ENCODE assay signal across 10 mouse cellular contexts in genomic region chr13:60670605-60671004, GRCm38 (mm10).
DNase-seq lines count a peak whose midpoint lies in the region; ATAC-seq and TF ChIP-seq lines count a peak whose summit lies in the region.
"Had no signal": no experiment of that assay in that cellular context is flagged by ENCODE, and none has a peak within 500 bp of the region (broad histone marks: within the 10 kb centered on the region; RNA-seq: fewer than 3 reads in every experiment).

No protein-coding gene starts in this region.

- peak overlapping the region; percentile 62 for H3K27ac ChIP-seq in heart, adult 2 months
- peak overlapping the region; percentile 92 for H3K27ac ChIP-seq in lung, embryonic 16.5 days (ENCODE audit: low read length)
- H3K27ac ChIP-seq: hindbrain, embryonic 14.5 days had no signal

- no peak for ATAC-seq in lung, embryonic 16.5 days (ENCODE audit: low read depth)

- intact Hi-C loops in heart, adult 2 months (cut with DNase I) = loop anchor here (5.0 kb wide), 1 partner anchor 42 kb away; no protein-coding TSS in a partner anchor
- intact Hi-C loops in heart, postnatal 14 days (cut with DNase I) = loop anchor here (5.0 kb wide), 1 partner anchor 68 kb away; the partner anchor contains the start of gene Dapk1

- H3K9ac ChIP-seq in heart, adult 2 months (ENCODE audit: low read depth, low read length) = no peak overlapping the region
- H3K9ac ChIP-seq in lung, embryonic 16.5 days (ENCODE audit: low read length) = no peak overlapping the region
- H3K9ac ChIP-seq: hindbrain, embryonic 14.5 days had no signal

- no peak for TF ChIP-seq CTCF in heart, adult 2 months (IDR thresholded peaks at IDR 0.05)

- H3K27me3 ChIP-seq in heart, adult 2 months (ENCODE audit: control insufficient read depth, insufficient read depth, low read length) = no peaks in the 10 kb centered on the region
- no peaks in the 10 kb centered on the region for H3K27me3 ChIP-seq in lung, embryonic 16.5 days (ENCODE audit: control insufficient read depth, insufficient read depth, low read depth, low read length)
- H3K27me3 ChIP-seq: CH12.LX had no signal

- DNase-seq in heart, adult 2 months = peak in 1 of 2 experiments; percentile 49
- DNase-seq in heart, postnatal 14 days = no peak
- DNase-seq in B cell, adult 2 months = peak; percentile 2 to 4
- DNase-seq in forelimb bud, embryonic 11.5 days (ENCODE audit: low read depth, low spot score) = peak; percentile 43
- DNase-seq in spleen, postnatal 14 days (ENCODE audit: low spot score in 2 of 2) = no peak
- no peak for DNase-seq in left cerebral cortex, adult 18-20 months (ENCODE audit: low spot score in 2 of 2)
- DNase-seq in thymus, adult 18-20 months = no peak

- H3K9me3 ChIP-seq in lung, embryonic 16.5 days (ENCODE audit: control insufficient read depth, low read length) = no peaks in the 10 kb centered on the region; the same call in 1 of the 2 replicates

- peaks cover 6% of the 10 kb centered on the region for H3K36me3 ChIP-seq in heart, adult 2 months (ENCODE audit: control insufficient read depth, insufficient read depth, low read length)
- 0 out of 2 replicates have a peak, but pooled peaks cover 3% of the 10 kb centered on the region for H3K36me3 ChIP-seq in lung, embryonic 16.5 days (ENCODE audit: control insufficient read depth, insufficient read depth, low read length)

- no peak for TF ChIP-seq POLR2A in heart, adult 2 months (IDR thresholded peaks at IDR 0.05; ENCODE audit: insufficient read depth, low read depth, low read length)

- 20% methylated on average over 10 of the region's 10 CpGs for WGBS in heart, adult 2 months
- WGBS in lung, embryonic 16.5 days = 31% methylated on average over 10 of the region's 10 CpGs

- peaks cover 18% of the 10 kb centered on the region for H3K4me1 ChIP-seq in heart, adult 2 months (ENCODE audit: control insufficient read depth, insufficient read depth, low read length)
- H3K4me1 ChIP-seq in lung, embryonic 16.5 days (replicated peaks; ENCODE audit: control insufficient read depth, insufficient read depth, low read length) = peaks cover 55% of the 10 kb centered on the region

- no peak overlapping the region for H3K4me3 ChIP-seq in heart, adult 2 months
- H3K4me3 ChIP-seq in lung, embryonic 16.5 days (ENCODE audit: low read length) = no peak overlapping the region

- 0 out of 2 replicates have a peak, but pooled peaks have one; percentile 43 for TF ChIP-seq EP300 in heart, adult 2 months (IDR thresholded peaks at IDR 0.05; ENCODE audit: insufficient read depth, low read depth, low read length)

- H3K4me2 ChIP-seq in lung, embryonic 16.5 days (ENCODE audit: low read depth, low read length) = peak overlapping the region; percentile 1; the same call in 1 of the 2 replicates
- H3K4me2 ChIP-seq: hindbrain, embryonic 14.5 days had no signal

- peaks cover 3% of the 10 kb centered on the region; the same call in 1 of the 2 replicates for H3K79me2 ChIP-seq in heart, adult 2 months (replicated peaks; ENCODE audit: control insufficient read depth, insufficient read depth, low read length)

Comparison
In these comparisons a context has a peak if more than half of its experiments do, and no peak if none do; other contexts are left out.
1. DNase-seq: peak in B cell, adult 2 months (2 of 2) and forelimb bud, embryonic 11.5 days (single experiment); none in heart, postnatal 14 days (0 of 2), spleen, postnatal 14 days (0 of 2), left cerebral cortex, adult 18-20 months (0 of 2) and thymus, adult 18-20 months (0 of 2).